Mouse (Mus musculus) liver, adult 2 months (tissue): ENCODE results near the gene Acadvl. TPM values are rescaled to one million over a fixed set of nuclear protein-coding genes. Genes with fewer than 3 reads are reported as not detected.

ENCODE experiments used
- DNase-seq: peaks from one replicate; pipeline ENCODE4 v3.0.0-alpha.2; 2011; ENCODE audit warnings: low read depth, low spot score; ENCODE audit errors: extremely low read depth
- H3K27ac ChIP-seq: fragments of 200-500 bp; replicated peaks from 2 replicates; pipeline ENCODE4 v1.5.1; 2012; ENCODE audit warnings: low read depth, mild to moderate bottlenecking, control low read depth, inconsistent platforms, low read length; ENCODE audit not compliant: insufficient read depth
- H3K27me3 ChIP-seq: fragments of 200-500 bp; 2 replicates; pipeline ENCODE4 v1.6.1; 2012; ENCODE audit warnings: mild to moderate bottlenecking, moderate library complexity, low read length, inconsistent platforms; ENCODE audit not compliant: control insufficient read depth, insufficient read depth
- H3K36me3 ChIP-seq: fragments of 200-500 bp; 2 replicates; pipeline ENCODE4 v1.6.1; 2012; ENCODE audit warnings: low read length, inconsistent platforms; ENCODE audit not compliant: control insufficient read depth, insufficient read depth
- H3K4me1 ChIP-seq: fragments of 200-500 bp; 2 replicates; pipeline ENCODE4 v1.6.1; 2011; ENCODE audit warnings: low read length; ENCODE audit not compliant: control insufficient read depth, insufficient read depth
- H3K4me3 ChIP-seq: fragments of 200-500 bp; 2 replicates; pipeline ENCODE4 v1.5.1; 2011; ENCODE audit warnings: low read depth, mild to moderate bottlenecking, control low read depth, low read length, moderate library complexity; ENCODE audit not compliant: insufficient read depth
- H3K79me2 ChIP-seq: fragments of 200-500 bp; 2 replicates; pipeline ENCODE4 v1.6.1; 2012; ENCODE audit warnings: inconsistent platforms, mild to moderate bottlenecking, low read length, moderate library complexity; ENCODE audit not compliant: control insufficient read depth, insufficient read depth
- H3K9ac ChIP-seq: fragments of 200-500 bp; 2 replicates; pipeline ENCODE4 v1.6.1; 2012; ENCODE audit warnings: low read depth, mild to moderate bottlenecking, control low read depth, inconsistent platforms, low read length
- CTCF ChIP-seq: fragments of 200-500 bp; IDR thresholded peaks from 2 replicates; pipeline ENCODE4 v1.5.1; 2011; ENCODE audit warnings: low read depth, low read length, control low read depth
- POLR2A ChIP-seq: fragments of 200-500 bp; IDR thresholded peaks from 2 replicates; pipeline ENCODE4 v1.6.1; 2011; ENCODE audit warnings: low read length, control low read depth; ENCODE audit not compliant: insufficient read depth; ENCODE audit errors: extremely low read depth
- WGBS: fragments of 180-500 bp; shearing (Covaris S2); methylation state at CpG from one replicate; pipeline ENCODE4 v1.1.7; 2018; 5-methylcytosine and 5-hydroxymethylcytosine counted together
- polyA plus RNA-seq: library from polyadenylated mRNA; depleted of rRNA; stranded (reverse); fragments of >200 nt; gene quantifications from 2 replicates; pipeline ENCODE4 v1.2.3, GENCODE M21; 2012
- total RNA-seq: library from RNA; depleted of rRNA; stranded (reverse); fragments of >200 nt; gene quantifications from 2 replicates; pipeline ENCODE4 v1.2.3, GENCODE M21; 2014

Gene Acadvl
- total and polyA plus RNA-seq, 2 experiments: 302 to 344 TPM

DNA sequence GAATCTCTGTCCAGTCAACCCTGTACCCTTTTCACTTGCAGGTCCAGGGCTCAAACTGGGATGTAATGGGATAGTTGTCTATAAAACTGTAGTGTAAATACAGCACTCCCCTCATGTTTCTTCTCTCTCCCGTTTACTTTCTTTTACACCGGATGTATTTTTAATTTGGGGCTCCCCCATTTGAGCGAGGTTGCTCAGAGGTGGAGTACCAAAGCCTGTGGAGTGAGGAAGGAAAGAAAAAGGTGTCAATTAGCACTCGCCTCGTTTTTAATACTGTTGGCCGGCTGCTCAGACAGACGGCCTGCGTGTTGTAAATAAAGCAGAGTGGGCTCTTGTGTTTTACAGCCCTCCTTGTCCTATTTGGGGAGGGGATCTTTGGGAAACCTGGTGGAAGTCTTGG lies 15.5 kb downstream of the Acadvl start:
- Histone ChIP-seq H3K27ac (no peak overlapping the region), H3K79me2 (peaks cover 24% of the 10 kb centered on the region), H3K9ac (no peak overlapping the region), H3K27me3 (no peaks in the 10 kb centered on the region), H3K4me1 (peaks cover 8% of the 10 kb centered on the region), H3K36me3 (peaks cover 8% of the 10 kb centered on the region; the same call in 1 of the 2 replicates), H3K4me3 (no peak overlapping the region)
- 85% methylated on average over 8 of the region's 8 CpGs for WGBS
- TF ChIP-seq CTCF (no peak), POLR2A (no peak)
- DNase-seq: no peak

DNA sequence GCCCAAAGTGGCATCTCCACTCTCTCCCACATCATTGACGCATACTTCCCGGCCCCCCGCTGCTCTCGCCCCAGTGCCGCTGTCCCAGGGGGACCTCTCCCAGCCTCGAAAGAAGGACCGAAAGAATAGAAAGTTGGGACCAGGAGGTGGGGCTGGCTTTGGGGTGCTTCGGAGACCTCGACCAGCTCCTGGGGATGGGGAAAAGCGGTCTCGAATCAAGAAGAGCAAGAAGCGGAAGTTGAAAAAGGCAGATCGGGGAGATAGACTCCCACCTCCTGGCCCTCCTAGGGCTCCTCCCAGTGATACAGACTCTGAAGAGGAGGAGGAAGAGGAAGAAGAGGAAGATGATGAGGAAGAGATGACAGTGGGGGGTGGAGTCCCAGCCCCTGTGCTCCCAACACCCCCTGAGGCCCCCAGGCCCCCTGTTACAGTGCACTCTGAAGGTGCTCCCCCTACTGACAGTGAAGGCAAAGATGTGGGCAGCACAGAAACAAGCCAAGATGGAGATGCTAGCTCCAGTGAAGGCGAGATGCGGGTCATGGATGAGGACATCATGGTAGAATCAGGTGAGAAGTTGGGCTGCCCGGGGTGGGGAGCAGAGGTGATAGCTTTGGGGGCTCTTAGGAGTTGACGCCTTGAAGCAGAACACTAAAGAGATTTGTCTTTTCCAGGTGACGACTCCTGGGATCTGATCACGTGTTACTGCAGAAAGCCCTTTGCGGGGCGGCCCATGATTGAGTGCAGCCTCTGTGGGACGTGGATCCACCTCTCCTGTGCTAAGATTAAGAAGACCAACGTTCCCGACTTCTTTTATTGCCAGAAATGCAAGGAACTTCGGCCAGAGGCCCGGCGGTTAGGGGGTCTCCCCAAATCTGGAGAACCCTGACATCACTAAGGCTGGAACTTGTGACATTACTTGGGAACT lies 16.4 kb downstream of the Acadvl start:
- DNase-seq: no peak
- peaks cover 11% of the 10 kb centered on the region; the same call in 1 of the 2 replicates for H3K36me3 ChIP-seq
- peaks cover 8% of the 10 kb centered on the region for H3K4me1 ChIP-seq
- no peak overlapping the region for H3K4me3 ChIP-seq
- peaks cover 24% of the 10 kb centered on the region for H3K79me2 ChIP-seq
- no peak overlapping the region for H3K27ac ChIP-seq
- WGBS: 95% methylated on average over 27 of the region's 27 CpGs
- TF ChIP-seq CTCF: 0 out of 2 replicates have a peak, but pooled peaks have one; percentile 12
- no peak for TF ChIP-seq POLR2A
- H3K9ac ChIP-seq: no peak overlapping the region
- H3K27me3 ChIP-seq: no peaks in the 10 kb centered on the region

DNA sequence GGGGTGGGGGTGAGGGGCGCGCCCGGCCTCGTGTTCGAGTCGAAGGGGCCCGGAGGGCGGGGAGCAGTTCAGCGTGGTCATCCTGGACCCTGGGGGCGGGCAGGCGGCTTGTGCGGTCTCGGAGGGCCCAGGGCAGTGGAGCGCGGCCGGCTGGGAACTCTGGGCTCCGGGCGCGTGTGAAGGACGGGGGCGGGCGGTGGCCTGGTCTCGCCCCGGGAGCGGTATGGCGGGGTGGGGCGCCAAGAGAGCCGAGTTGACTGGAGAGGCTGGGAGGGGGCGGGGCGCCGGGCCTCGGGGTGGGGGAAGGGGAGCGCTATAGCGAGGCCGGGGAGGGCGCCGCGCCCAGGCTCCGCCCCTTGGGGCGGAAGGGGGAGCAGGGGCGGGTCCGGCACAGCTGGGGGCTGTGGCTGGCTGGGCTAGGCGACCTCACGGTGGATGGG lies 18.1 kb downstream of the Acadvl start:
- peaks cover 11% of the 10 kb centered on the region for H3K4me1 ChIP-seq
- peaks cover 11% of the 10 kb centered on the region; the same call in 1 of the 2 replicates for H3K36me3 ChIP-seq
- peak overlapping the region; percentile 85 for H3K4me3 ChIP-seq
- DNase-seq: peak; percentile 56
- peak overlapping the region; percentile 85 for H3K9ac ChIP-seq
- TF ChIP-seq CTCF (no peak), POLR2A (peak; percentile 67; the same call in 1 of the 2 replicates)
- no peaks in the 10 kb centered on the region for H3K27me3 ChIP-seq
- peaks cover 22% of the 10 kb centered on the region for H3K79me2 ChIP-seq
- WGBS: under 1% methylated on average over 29 of the region's 44 CpGs
- H3K27ac ChIP-seq: peak overlapping the region; percentile 83

DNA sequence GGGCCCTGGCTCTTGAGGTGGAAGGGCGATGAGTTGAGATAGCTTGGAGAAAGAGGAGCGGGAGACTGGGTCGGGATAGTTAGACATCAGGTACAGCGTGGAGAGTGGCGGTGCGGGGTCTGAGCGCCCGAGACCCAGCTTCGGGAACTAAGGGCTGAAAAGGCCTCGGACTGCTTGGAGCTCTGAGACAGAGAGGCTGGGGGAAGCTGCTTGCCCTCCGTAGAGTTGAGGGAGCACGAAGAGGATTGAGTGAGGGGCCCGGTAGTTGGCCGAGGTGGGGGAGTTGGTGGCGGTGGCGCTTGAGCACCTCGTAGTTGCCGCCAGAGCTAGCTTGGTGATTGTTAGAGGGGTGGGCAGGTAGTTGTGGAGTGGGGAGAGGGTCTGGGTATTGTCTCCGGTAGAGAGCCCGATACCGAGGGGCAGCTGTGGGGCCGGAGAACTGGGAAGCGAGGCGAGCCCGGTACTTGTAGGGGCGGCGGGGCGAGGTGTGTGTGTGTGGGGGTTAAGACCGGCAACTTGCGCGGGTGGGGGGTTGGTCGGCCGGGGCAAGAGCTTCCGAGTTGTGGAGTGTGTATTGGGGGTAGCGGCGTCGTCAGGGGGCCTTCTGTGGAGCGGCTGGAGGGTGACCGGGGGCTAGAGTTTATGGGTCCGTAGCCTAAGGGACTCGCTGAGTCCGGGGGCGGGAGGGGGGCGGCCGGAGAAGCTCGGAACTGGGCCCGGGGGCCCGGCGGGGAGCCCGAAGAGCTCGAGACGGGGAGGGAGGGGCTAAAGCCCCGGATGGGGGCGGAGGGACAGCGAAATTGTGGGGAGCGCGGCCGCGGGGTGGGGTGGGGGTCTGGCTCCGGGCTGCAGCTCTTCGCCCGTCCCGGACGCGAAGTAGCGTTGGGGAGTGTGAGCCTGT lies 18.8 kb downstream of the Acadvl start:
- Histone ChIP-seq H3K36me3 (peaks cover 11% of the 10 kb centered on the region; the same call in 1 of the 2 replicates), H3K27me3 (no peaks in the 10 kb centered on the region), H3K79me2 (peaks cover 22% of the 10 kb centered on the region; the same call in 1 of the 2 replicates), H3K4me3 (peak overlapping the region; percentile 85), H3K4me1 (peaks cover 11% of the 10 kb centered on the region; the same call in 1 of the 2 replicates), H3K27ac (peak overlapping the region; percentile 83), H3K9ac (peak overlapping the region; percentile 85)
- no peak for DNase-seq
- TF ChIP-seq POLR2A: no peak
- TF ChIP-seq CTCF: no peak
- WGBS: under 1% methylated on average over 54 of the region's 66 CpGs

DNA sequence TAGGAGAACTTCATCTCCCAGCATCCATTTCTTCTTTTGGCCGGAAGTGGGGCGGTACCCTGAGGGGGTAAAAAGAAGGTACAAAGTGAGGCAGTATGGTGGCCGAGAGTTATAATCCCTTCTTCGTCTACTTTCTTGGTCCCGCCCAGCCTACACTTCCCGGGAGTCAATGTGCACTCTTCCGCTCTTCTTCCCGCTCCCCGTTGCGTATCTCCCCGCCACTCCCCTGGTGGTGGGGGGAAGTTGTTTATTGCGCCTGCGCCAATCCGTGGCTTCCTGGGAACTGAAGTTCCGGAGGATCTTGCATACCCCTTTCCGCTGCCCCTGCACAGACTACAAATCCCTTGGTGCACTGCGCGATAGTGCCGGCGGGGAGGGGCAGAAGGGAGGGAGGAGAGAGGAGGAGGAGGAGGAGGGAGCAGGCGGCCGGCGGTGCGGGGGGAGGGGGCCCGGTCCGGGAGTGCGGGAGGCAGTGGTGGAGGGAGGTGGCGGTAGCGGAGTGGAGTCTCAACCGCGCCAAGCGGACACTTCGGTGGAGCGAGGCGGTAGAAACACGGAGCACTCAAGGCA lies 19.7 kb downstream of the Acadvl start, which contains the start of gene Phf23:
TSS of gene Phf23 (plus strand) at position 387 of the 570 bp plus-strand sequence.
- peak within 1 kb of the TSS; percentile 85 for H3K4me3 ChIP-seq
- H3K36me3 ChIP-seq: peaks cover 11% of the 10 kb centered on the region; the same call in 1 of the 2 replicates
- TF ChIP-seq POLR2A: peak; percentile 80; the same call in 1 of the 2 replicates
- peak; percentile 42; the same call in 1 of the 2 replicates for TF ChIP-seq CTCF
- H3K27ac ChIP-seq: peak within 1 kb of the TSS; percentile 79
- peak within 1 kb of the TSS; percentile 85 for H3K9ac ChIP-seq
- peaks cover 5% of the 10 kb centered on the region; the same call in 1 of the 2 replicates for H3K4me1 ChIP-seq
- DNase-seq: peak; percentile 98
- H3K27me3 ChIP-seq: no peaks in the 10 kb centered on the region
- WGBS: under 1% methylated on average over 34 of the region's 36 CpGs
- H3K79me2 ChIP-seq: peaks cover 16% of the 10 kb centered on the region; the same call in 1 of the 2 replicates
